Mouse (Mus musculus): Measurements from ENCODE around the gene Ghrhr. TPM values are rescaled to one million over a fixed set of nuclear protein-coding genes. Genes with fewer than 3 reads are reported as not detected.

The Ghrhr gene
- total and polyA plus RNA-seq, 3 experiments: not detected

DNA sequence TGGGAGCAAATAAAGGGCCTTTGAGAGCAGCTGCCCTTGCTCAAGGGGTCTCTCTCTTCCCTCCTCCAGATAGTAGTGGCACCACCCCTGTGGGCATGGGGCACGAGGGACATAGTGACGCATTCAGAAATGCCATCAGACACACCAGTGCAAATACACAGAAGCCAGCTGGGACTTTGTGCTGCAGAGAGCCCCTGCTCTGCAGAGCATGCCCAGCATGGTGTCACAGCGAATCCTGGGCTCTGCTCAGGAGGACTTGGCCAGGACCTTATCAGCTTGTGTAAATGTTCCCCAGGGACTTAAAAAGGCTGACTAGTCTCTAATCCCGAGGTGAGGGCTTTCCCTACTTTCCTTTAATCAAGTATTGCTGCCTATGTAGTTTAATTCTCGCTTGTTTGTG is 34.4 kb upstream of the Ghrhr start:
- H3K4me3 ChIP-seq (ENCODE audit: control insufficient read depth in 1 of 2, insufficient read depth in 1 of 2, low read depth in 2 of 2, low read length in 2 of 2): no peak overlapping the region
- peaks cover 0 to 10% of the 10 kb centered on the region in 2 experiments; a peak in 2 of 4 replicates for H3K36me3 ChIP-seq (ENCODE audit: control insufficient read depth in 1 of 2, insufficient read depth in 2 of 2, low read length in 2 of 2)
- peaks cover 7 to 27% of the 10 kb centered on the region in 2 experiments; a peak in 3 of 4 replicates for H3K4me1 ChIP-seq (ENCODE audit: control insufficient read depth in 1 of 2, insufficient read depth in 2 of 2, low read length in 2 of 2)
- no peak for TF ChIP-seq CHD1 (IDR thresholded peaks at IDR 0.05; ENCODE audit: low read depth, low read length)
- TF ChIP-seq RCOR1 (IDR thresholded peaks at IDR 0.05; ENCODE audit: low read depth, low read length): no peak
- no peak for TF ChIP-seq MEF2A (IDR thresholded peaks at IDR 0.05; ENCODE audit: extremely low read depth, insufficient replicate concordance, low read depth, low read length, poor library complexity, severe bottlenecking)
- TF ChIP-seq EP300 (IDR thresholded peaks at IDR 0.05; ENCODE audit: low read depth in 1 of 2, low read length in 2 of 2): no peak
- no peak for TF ChIP-seq TCF12 (IDR thresholded peaks at IDR 0.05; ENCODE audit: low read depth, low read length)
- TF ChIP-seq MAX (IDR thresholded peaks at IDR 0.05; ENCODE audit: low read length): no peak
- TF ChIP-seq BHLHE40 (IDR thresholded peaks at IDR 0.05; ENCODE audit: borderline replicate concordance, low read depth, low read length): no peak
- no peak for TF ChIP-seq RAD21 (IDR thresholded peaks at IDR 0.05; ENCODE audit: low read depth, low read length)
- TF ChIP-seq MAFK (IDR thresholded peaks at IDR 0.05; ENCODE audit: borderline replicate concordance, low read depth, low read length): no peak
- TF ChIP-seq ELF1 (IDR thresholded peaks at IDR 0.05; ENCODE audit: low read depth, low read length): no peak
- TF ChIP-seq E2F4 (IDR thresholded peaks at IDR 0.05; ENCODE audit: borderline replicate concordance, low read depth, low read length): no peak
- no peak for TF ChIP-seq NRF1 (IDR thresholded peaks at IDR 0.05; ENCODE audit: insufficient read depth, low read depth, low read length, poor library complexity, severe bottlenecking)
- TF ChIP-seq MAZ (IDR thresholded peaks at IDR 0.05; ENCODE audit: low read depth, low read length): no peak
- TF ChIP-seq SMC3 (IDR thresholded peaks at IDR 0.05; ENCODE audit: low read depth, low read length): no peak
- no peak for TF ChIP-seq SIN3A (IDR thresholded peaks at IDR 0.05; ENCODE audit: low read length)
- no peak for TF ChIP-seq USF2 (IDR thresholded peaks at IDR 0.05; ENCODE audit: borderline replicate concordance in 1 of 2, insufficient read depth in 1 of 2, low read depth in 1 of 2, low read length in 2 of 2)
- no peak for TF ChIP-seq NELFE (IDR thresholded peaks at IDR 0.05; ENCODE audit: low read depth, low read length)
- TF ChIP-seq MYC (IDR thresholded peaks at IDR 0.05; ENCODE audit: low read depth, low read length): no peak
- no peaks in the 10 kb centered on the region for H3K9me3 ChIP-seq (replicated peaks; ENCODE audit: insufficient read depth, low read length)
- H3K79me2 ChIP-seq (ENCODE audit: control insufficient read depth, insufficient read depth, low read length, poor library complexity): no peaks in the 10 kb centered on the region
- no peak overlapping the region for H3K9ac ChIP-seq (ENCODE audit: control insufficient read depth, low read depth, low read length, poor library complexity, severe bottlenecking)
- no peak overlapping the region for H3K27ac ChIP-seq (ENCODE audit: control insufficient read depth, low read depth, low read length)
- no peaks in the 10 kb centered on the region for H3K27me3 ChIP-seq (ENCODE audit: control insufficient read depth in 1 of 2, insufficient read depth in 2 of 2, low read length in 2 of 2)
- no peak for DNase-seq (ENCODE audit: low read depth, low spot score)

DNA sequence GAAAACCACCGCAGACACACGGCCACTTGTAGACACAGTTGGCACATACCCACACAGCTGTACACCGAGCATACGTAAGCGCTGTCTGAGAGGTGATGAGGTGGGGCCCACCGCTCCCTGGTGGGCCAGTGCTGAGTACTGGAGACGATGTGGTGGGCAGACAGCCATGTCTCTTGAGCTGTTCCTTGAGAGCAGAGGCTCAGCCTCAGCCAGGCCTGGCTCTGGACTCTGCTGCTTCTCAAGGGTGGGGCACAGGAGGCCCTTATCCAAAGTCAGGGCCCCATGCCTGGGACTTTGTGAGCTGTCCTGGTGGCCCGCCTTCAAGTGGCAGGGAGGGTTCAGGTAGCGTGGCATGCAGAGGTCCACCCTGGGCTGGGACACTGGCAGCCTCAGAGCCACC is 33.8 kb upstream of the Ghrhr start:
- TF ChIP-seq EP300 (IDR thresholded peaks at IDR 0.05; ENCODE audit: low read depth in 1 of 2, low read length in 2 of 2): no peak
- no peak for TF ChIP-seq NELFE (IDR thresholded peaks at IDR 0.05; ENCODE audit: low read depth, low read length)
- no peak for TF ChIP-seq HCFC1 (IDR thresholded peaks at IDR 0.05; ENCODE audit: low read depth, low read length)
- no peak for TF ChIP-seq SMC3 (IDR thresholded peaks at IDR 0.05; ENCODE audit: low read depth, low read length)
- no peak for TF ChIP-seq MAFK (IDR thresholded peaks at IDR 0.05; ENCODE audit: borderline replicate concordance, low read depth, low read length)
- no peak for TF ChIP-seq TBP (IDR thresholded peaks at IDR 0.05; ENCODE audit: low read depth, low read length)
- no peak for TF ChIP-seq TCF12 (IDR thresholded peaks at IDR 0.05; ENCODE audit: low read depth, low read length)
- no peak for TF ChIP-seq RCOR1 (IDR thresholded peaks at IDR 0.05; ENCODE audit: low read depth, low read length)
- no peak for TF ChIP-seq ELF1 (IDR thresholded peaks at IDR 0.05; ENCODE audit: low read depth, low read length)
- no peak for TF ChIP-seq GATA1 (IDR thresholded peaks at IDR 0.05; ENCODE audit: low read depth, low read length)
- TF ChIP-seq POLR2AphosphoS5 (IDR thresholded peaks at IDR 0.05; ENCODE audit: borderline replicate concordance, low read depth, low read length): no peak
- TF ChIP-seq ZKSCAN1 (IDR thresholded peaks at IDR 0.05; ENCODE audit: low read depth, low read length): no peak
- no peak for TF ChIP-seq MAZ (IDR thresholded peaks at IDR 0.05; ENCODE audit: low read depth, low read length)
- TF ChIP-seq MAX (IDR thresholded peaks at IDR 0.05; ENCODE audit: low read length): no peak
- no peak for TF ChIP-seq ETS1 (IDR thresholded peaks at IDR 0.05; ENCODE audit: low read depth, low read length)
- no peak for TF ChIP-seq POLR2A (IDR thresholded peaks at IDR 0.05; ENCODE audit: control insufficient read depth in 1 of 2, insufficient read depth in 1 of 2, low read depth in 1 of 2, low read length in 2 of 2, poor library complexity in 1 of 2)
- Histone ChIP-seq H3K27me3 (ENCODE audit: control insufficient read depth in 1 of 2, insufficient read depth in 2 of 2, low read length in 2 of 2) (no peaks in the 10 kb centered on the region), H3K4me1 (ENCODE audit: control insufficient read depth in 1 of 2, insufficient read depth in 2 of 2, low read length in 2 of 2) (peaks cover 7 to 27% of the 10 kb centered on the region in 2 experiments; a peak in 3 of 4 replicates), H3K4me3 (ENCODE audit: control insufficient read depth in 1 of 2, insufficient read depth in 1 of 2, low read depth in 2 of 2, low read length in 2 of 2) (no peak overlapping the region), H3K9ac (ENCODE audit: control insufficient read depth, low read depth, low read length, poor library complexity, severe bottlenecking) (no peak overlapping the region), H3K9me3 (replicated peaks; ENCODE audit: insufficient read depth, low read length) (no peaks in the 10 kb centered on the region), H3K79me2 (ENCODE audit: control insufficient read depth, insufficient read depth, low read length, poor library complexity) (no peaks in the 10 kb centered on the region), H3K27ac (ENCODE audit: control insufficient read depth, low read depth, low read length) (no peak overlapping the region), H3K36me3 (ENCODE audit: control insufficient read depth in 1 of 2, insufficient read depth in 2 of 2, low read length in 2 of 2) (peaks cover 0 to 10% of the 10 kb centered on the region in 2 experiments; a peak in 2 of 4 replicates)
- no peak for DNase-seq (ENCODE audit: low read depth, low spot score)
